Mouse (Mus musculus): ENCODE data around the gene Zfp597.
A peak's percentile ranks its signal among the peaks of the same experiment; 100 is the strongest.
"Not testable (repeated sequence)": the region's sequence is repeated elsewhere in the genome, so short reads cannot be mapped to it uniquely, and the experiment has no call there.

The Zfp597 gene

GRCm38 (mm10) chr16:3854437-3855182 lies 29.8 kb downstream of the Zfp597 start:
- DNase-seq, result no peak

DNA sequence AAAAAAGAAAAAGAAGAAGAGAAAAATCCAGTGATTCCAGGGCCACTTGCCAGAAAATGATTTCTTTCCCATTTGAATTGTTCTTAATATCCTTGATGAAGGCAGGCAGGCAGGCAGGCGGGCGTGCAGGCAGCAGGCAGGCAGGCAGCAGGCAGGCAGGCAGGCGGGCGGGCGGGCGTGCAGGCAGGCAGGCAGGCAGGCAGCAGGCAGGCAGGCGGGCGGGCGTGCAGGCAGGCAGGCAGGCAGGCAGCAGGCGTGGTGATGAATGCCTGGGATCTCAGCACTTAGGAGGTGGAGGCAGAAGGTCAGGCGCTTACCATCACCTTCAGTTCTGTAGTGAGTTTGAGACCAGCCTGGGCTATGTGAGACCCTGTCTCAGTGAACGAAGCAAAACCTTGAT lies 31.8 kb downstream of the Zfp597 start:
- DNase-seq, result no peak

GRCm38 (mm10) chr16:3851301-3851700 lies 33.1 kb downstream of the Zfp597 start:
- DNase-seq, result not testable (repeated sequence)

- DNase-seq, result peak in 1 of 2 experiments; percentile 13
Observed at GRCm38 (mm10) chr16:3848416-3848815, 35.9 kb downstream of the Zfp597 start.

DNA sequence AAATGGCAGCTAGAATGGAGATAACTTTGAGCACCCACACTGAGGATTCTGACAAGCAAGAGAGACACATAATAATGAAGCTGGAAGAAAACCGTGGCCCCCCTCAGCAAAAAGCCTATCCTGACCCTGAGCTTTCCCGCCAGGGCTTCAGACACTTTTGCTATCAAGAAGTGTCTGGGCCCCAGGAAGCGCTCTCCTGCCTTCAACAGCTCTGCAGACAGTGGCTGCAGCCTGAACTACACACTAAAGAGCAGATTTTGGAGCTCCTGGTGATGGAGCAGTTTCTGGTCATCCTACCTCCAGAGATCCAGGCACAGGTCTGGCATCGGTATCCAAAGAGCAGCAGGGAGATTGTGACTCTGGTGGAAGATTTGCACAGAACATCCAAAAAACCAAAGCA lies 36.5 kb downstream of the Zfp597 start:
- no peak for DNase-seq

DNA sequence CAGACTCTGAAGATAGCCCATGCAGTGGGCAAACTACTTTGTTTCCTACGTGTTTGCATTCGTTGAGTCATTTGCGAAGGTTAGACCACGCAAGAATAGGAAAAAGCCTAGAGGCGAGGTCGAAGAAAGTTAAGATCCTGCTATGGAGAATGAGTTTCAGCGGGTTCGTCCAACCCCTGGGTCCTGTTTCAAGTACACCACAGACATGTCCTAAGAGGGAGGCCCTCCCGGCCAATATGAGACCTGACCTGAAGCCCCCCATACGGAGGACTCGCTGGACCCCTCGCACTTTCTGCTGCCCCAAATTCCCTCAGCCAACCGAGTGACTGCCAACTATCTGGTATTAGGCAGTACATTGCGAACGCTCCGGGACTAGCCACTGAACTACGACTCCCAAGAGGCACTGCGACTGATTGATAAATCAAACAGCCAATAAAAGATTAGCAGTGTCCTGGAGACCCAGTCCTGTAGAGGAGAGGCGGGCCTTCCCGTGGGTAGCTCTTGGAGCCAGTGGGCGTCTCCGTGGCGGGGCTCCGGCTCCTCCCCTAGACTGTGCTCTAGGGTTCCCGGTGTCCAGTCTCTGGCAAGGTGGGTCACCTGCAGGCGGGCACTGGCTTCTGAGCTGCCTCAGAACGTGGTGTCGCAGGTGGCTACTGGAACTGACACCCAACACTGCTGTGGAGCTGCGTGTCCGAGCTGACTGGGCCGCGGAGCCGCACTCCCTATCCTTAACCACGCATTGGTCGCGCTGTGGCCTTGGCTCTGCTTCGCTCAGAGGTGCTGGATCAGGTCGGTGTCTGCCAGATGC lies 37.4 kb downstream of the Zfp597 start, which contains the start of gene Zfp174:
Gene Zfp174, plus strand, starts transcription at position 558 of the 808 bp plus-strand sequence.
- peak; percentile 89 to 93 for DNase-seq

GRCm38 (mm10) chr16:3843796-3844195 lies 40.6 kb downstream of the Zfp597 start:
- DNase-seq, result no peak

DNA sequence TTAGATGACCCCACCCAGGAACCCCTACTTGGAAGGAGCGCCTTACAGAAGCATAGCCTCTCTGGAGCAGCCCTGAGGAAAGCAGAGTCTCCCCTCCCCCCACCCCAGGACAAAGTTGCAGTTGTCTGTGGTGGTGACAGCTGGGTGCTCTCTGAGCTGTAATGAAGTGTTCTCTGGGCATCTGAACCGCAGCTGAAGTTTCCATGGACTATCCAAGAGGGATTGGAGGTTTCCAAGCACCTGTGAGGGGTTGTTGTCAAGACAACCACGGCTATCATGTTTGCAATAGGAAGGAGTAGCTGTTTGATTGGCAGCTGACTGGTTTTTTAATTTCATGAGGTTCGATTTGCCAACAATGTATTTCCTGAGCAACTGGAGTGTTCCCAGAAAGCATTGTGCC lies 41.4 kb downstream of the Zfp597 start:
- no peak for DNase-seq

DNA sequence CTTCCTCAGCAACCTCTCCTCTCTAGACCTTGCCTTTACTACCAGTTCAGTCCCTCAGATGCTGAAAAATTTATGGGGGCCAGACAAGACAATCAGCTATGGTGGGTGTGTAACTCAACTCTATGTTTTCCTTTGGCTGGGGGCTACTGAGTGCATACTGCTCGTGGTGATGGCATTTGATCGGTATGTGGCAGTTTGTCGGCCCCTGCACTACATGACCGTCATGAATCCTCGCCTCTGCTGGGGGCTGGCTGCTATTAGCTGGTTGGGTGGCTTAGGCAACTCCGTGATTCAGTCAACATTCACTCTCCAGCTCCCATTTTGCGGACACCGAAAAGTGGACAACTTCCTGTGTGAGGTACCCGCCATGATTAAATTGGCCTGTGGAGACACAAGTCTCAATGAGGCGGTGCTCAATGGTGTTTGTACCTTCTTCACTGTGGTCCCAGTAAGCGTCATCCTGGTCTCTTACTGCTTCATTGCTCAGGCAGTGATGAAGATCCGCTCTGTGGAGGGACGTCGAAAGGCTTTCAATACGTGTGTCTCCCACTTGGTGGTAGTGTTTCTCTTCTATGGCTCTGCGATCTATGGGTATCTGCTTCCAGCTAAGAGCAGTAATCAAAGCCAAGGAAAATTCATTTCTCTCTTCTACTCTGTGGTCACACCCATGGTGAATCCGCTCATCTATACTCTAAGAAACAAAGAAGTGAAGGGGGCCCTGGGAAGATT lies 45.0 kb downstream of the Zfp597 start:
- DNase-seq, result peak in 1 of 2 experiments; percentile 17

- DNase-seq, result no peak
Observed at GRCm38 (mm10) chr16:3835461-3835860, 48.9 kb downstream of the Zfp597 start.

GRCm38 (mm10) chr16:3830588-3831109 lies 53.7 kb downstream of the Zfp597 start, which contains the start of gene Olfr15:
Olfr15 (plus strand) TSS chr16:3830878.
- peak; percentile 24 to 31 for DNase-seq

DNA sequence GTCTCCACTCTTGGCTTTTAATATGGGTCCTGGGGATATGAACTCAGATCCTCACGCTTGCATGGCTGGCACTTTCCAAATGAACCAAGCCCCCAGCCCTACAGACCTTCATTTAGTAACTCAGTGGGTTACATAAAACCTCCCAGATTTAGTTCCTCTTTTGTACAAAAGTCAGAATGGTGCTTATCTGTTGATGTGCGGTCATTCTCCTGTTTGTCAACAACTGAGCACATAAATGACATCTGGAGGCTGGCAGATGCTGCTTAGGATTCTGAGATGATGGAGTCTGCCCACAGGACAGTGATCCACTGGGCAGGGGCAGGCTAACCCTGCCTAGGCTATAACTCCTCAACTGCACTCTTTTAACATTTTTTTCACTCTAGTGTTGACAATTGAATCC lies 54.6 kb downstream of the Zfp597 start:
- no peak for DNase-seq

GRCm38 (mm10) chr16:3828021-3828420 lies 56.3 kb downstream of the Zfp597 start:
- DNase-seq, result no peak

DNA sequence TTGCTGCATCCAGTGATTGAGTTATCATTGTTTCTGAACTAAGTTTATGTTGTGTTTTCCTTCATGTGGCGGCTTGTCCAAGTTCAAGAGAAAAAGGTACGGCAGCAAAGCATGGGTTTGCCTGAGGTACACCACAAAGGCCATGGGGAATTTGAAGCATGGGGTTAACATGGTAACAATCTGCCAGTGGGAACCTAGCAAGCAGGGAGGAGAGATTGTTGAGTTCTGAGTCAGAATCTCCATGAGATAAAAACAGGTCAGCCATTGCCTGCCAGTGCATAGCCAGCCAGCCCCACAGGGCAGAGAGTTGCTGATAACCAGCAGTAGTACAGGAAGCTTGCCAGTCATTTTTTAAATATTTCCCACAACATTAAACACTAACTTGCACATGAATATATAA lies 64.2 kb downstream of the Zfp597 start:
- no peak for DNase-seq

DNA sequence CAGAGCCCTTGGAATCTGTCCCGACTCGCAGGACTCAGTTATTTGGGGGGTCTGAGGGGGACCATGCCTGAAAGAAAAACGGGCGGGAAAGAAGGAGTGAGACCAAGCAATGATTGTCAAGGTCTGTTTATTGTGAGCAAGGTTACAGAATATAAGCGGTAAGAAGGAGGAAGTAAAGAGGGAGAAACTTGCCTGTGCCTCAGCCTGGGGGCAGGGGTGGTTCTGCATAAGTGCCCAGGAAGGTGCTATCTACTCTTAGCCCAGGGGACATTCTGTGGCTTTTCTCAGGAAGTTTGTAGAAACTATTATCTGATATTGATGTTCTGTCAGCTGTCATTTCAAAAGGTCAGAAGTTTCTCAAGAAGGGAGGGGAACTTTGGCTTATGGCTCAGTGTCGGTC lies 69.7 kb downstream of the Zfp597 start:
- peak; percentile 75 to 80 for DNase-seq

Measured in B cell, adult 2 months (primary cell).